Mouse (Mus musculus) liver, adult 2 months (tissue): ENCODE data around the gene Otp. TPM values are rescaled to one million over a fixed set of nuclear protein-coding genes. Genes with fewer than 3 reads are reported as not detected.
A peak's percentile ranks its signal among the peaks of the same experiment; 100 is the strongest.

Experiments
- DNase-seq: peaks from one replicate; pipeline ENCODE4 v3.0.0-alpha.2; 2011; ENCODE audit warnings: low read depth, low spot score; ENCODE audit errors: extremely low read depth
- H3K27ac ChIP-seq: fragments of 200-500 bp; replicated peaks from 2 replicates; pipeline ENCODE4 v1.5.1; 2012; ENCODE audit warnings: low read depth, mild to moderate bottlenecking, control low read depth, inconsistent platforms, low read length; ENCODE audit not compliant: insufficient read depth
- H3K27me3 ChIP-seq: fragments of 200-500 bp; 2 replicates; pipeline ENCODE4 v1.6.1; 2012; ENCODE audit warnings: mild to moderate bottlenecking, moderate library complexity, low read length, inconsistent platforms; ENCODE audit not compliant: control insufficient read depth, insufficient read depth
- H3K36me3 ChIP-seq: fragments of 200-500 bp; 2 replicates; pipeline ENCODE4 v1.6.1; 2012; ENCODE audit warnings: low read length, inconsistent platforms; ENCODE audit not compliant: control insufficient read depth, insufficient read depth
- H3K4me1 ChIP-seq: fragments of 200-500 bp; 2 replicates; pipeline ENCODE4 v1.6.1; 2011; ENCODE audit warnings: low read length; ENCODE audit not compliant: control insufficient read depth, insufficient read depth
- H3K4me3 ChIP-seq: fragments of 200-500 bp; 2 replicates; pipeline ENCODE4 v1.5.1; 2011; ENCODE audit warnings: low read depth, mild to moderate bottlenecking, control low read depth, low read length, moderate library complexity; ENCODE audit not compliant: insufficient read depth
- H3K79me2 ChIP-seq: fragments of 200-500 bp; 2 replicates; pipeline ENCODE4 v1.6.1; 2012; ENCODE audit warnings: inconsistent platforms, mild to moderate bottlenecking, low read length, moderate library complexity; ENCODE audit not compliant: control insufficient read depth, insufficient read depth
- H3K9ac ChIP-seq: fragments of 200-500 bp; 2 replicates; pipeline ENCODE4 v1.6.1; 2012; ENCODE audit warnings: low read depth, mild to moderate bottlenecking, control low read depth, inconsistent platforms, low read length
- CTCF ChIP-seq: fragments of 200-500 bp; IDR thresholded peaks from 2 replicates; pipeline ENCODE4 v1.5.1; 2011; ENCODE audit warnings: low read depth, low read length, control low read depth
- POLR2A ChIP-seq: fragments of 200-500 bp; IDR thresholded peaks from 2 replicates; pipeline ENCODE4 v1.6.1; 2011; ENCODE audit warnings: low read length, control low read depth; ENCODE audit not compliant: insufficient read depth; ENCODE audit errors: extremely low read depth
- WGBS: fragments of 180-500 bp; shearing (Covaris S2); methylation state at CpG from one replicate; pipeline ENCODE4 v1.1.7; 2018; 5-methylcytosine and 5-hydroxymethylcytosine counted together
- polyA plus RNA-seq: library from polyadenylated mRNA; depleted of rRNA; stranded (reverse); fragments of >200 nt; gene quantifications from 2 replicates; pipeline ENCODE4 v1.2.3, GENCODE M21; 2012
- total RNA-seq: library from RNA; depleted of rRNA; stranded (reverse); fragments of >200 nt; gene quantifications from 2 replicates; pipeline ENCODE4 v1.2.3, GENCODE M21; 2014

Gene Otp
- total and polyA plus RNA-seq, 2 experiments: not detected

GRCm38 (mm10) chr13:94866906-94867305 lies 8.5 kb upstream of the Otp start:
- no peak for DNase-seq
- Histone ChIP-seq H3K27me3 (peaks cover 25% of the 10 kb centered on the region), H3K27ac (no peak overlapping the region), H3K79me2 (no peaks in the 10 kb centered on the region), H3K36me3 (no peaks in the 10 kb centered on the region), H3K9ac (no peak overlapping the region), H3K4me1 (peaks cover 4% of the 10 kb centered on the region), H3K4me3 (no peak overlapping the region)
- 32% methylated on average over 2 of the region's 2 CpGs for WGBS
- TF ChIP-seq CTCF: no peak
- TF ChIP-seq POLR2A: no peak

GRCm38 (mm10) chr13:94867772-94868171 lies 7.6 kb upstream of the Otp start:
- 65% methylated on average over 4 of the region's 4 CpGs for WGBS

GRCm38 (mm10) chr13:94868478-94868950 lies 6.9 kb upstream of the Otp start:
- no peak for TF ChIP-seq POLR2A
- TF ChIP-seq CTCF: peak; percentile 58
- peak overlapping the region; percentile 36; the same call in 1 of the 2 replicates for H3K4me3 ChIP-seq
- H3K79me2 ChIP-seq: no peaks in the 10 kb centered on the region
- 3% methylated on average over 31 of the region's 35 CpGs for WGBS
- no peak overlapping the region for H3K27ac ChIP-seq
- DNase-seq: no peak
- H3K9ac ChIP-seq: peak overlapping the region; percentile 56
- peaks cover 4% of the 10 kb centered on the region for H3K4me1 ChIP-seq
- H3K27me3 ChIP-seq: peaks cover 29% of the 10 kb centered on the region
- H3K36me3 ChIP-seq: no peaks in the 10 kb centered on the region

More at GRCm38 (mm10) chr13:94867772-94868171, 7.6 kb upstream of the Otp start:
- Histone ChIP-seq H3K36me3 (no peaks in the 10 kb centered on the region), H3K79me2 (no peaks in the 10 kb centered on the region), H3K4me1 (peaks cover 4% of the 10 kb centered on the region), H3K27me3 (peaks cover 29% of the 10 kb centered on the region), H3K27ac (no peak overlapping the region), H3K4me3 (no peak overlapping the region), H3K9ac (no peak overlapping the region)
- TF ChIP-seq CTCF (no peak), POLR2A (no peak)
- DNase-seq: no peak

GRCm38 (mm10) chr13:94869541-94869940 lies 5.9 kb upstream of the Otp start:
- Histone ChIP-seq H3K4me3 (no peak overlapping the region), H3K9ac (no peak overlapping the region), H3K79me2 (no peaks in the 10 kb centered on the region), H3K36me3 (no peaks in the 10 kb centered on the region), H3K4me1 (peaks cover 4% of the 10 kb centered on the region), H3K27me3 (peaks cover 33% of the 10 kb centered on the region), H3K27ac (no peak overlapping the region)
- no peak for TF ChIP-seq POLR2A
- TF ChIP-seq CTCF: no peak
- WGBS: 13% methylated on average over 8 of the region's 8 CpGs
- no peak for DNase-seq

- no peaks in the 10 kb centered on the region for H3K36me3 ChIP-seq
- 7% methylated on average over 9 of the region's 9 CpGs for WGBS
- H3K79me2 ChIP-seq: no peaks in the 10 kb centered on the region
- H3K27ac ChIP-seq: no peak overlapping the region
- peaks cover 4% of the 10 kb centered on the region for H3K4me1 ChIP-seq
- H3K27me3 ChIP-seq: peaks cover 38% of the 10 kb centered on the region
- no peak for TF ChIP-seq CTCF
- no peak for TF ChIP-seq POLR2A
- H3K4me3 ChIP-seq: no peak overlapping the region
- DNase-seq: no peak
- H3K9ac ChIP-seq: no peak overlapping the region
Observed at GRCm38 (mm10) chr13:94870071-94870460, 5.3 kb upstream of the Otp start.

GRCm38 (mm10) chr13:94870461-94871186 lies 4.8 kb upstream of the Otp start:
- H3K9ac ChIP-seq: no peak overlapping the region
- no peak for DNase-seq
- H3K36me3 ChIP-seq: no peaks in the 10 kb centered on the region
- 4% methylated on average over 21 of the region's 21 CpGs for WGBS
- H3K27me3 ChIP-seq: peaks cover 41% of the 10 kb centered on the region
- no peak overlapping the region for H3K4me3 ChIP-seq
- H3K79me2 ChIP-seq: no peaks in the 10 kb centered on the region
- peaks cover 4% of the 10 kb centered on the region for H3K4me1 ChIP-seq
- no peak for TF ChIP-seq POLR2A
- no peak for TF ChIP-seq CTCF
- H3K27ac ChIP-seq: no peak overlapping the region
